Comparison of ENCODE assay signal across 16 mouse cellular contexts in genomic region chr9:121867632-121868031, GRCm38 (mm10). TPM values are rescaled to one million over a fixed set of nuclear protein-coding genes. Genes with fewer than 3 reads are reported as not detected.
DNase-seq lines count a peak whose midpoint lies in the region; ATAC-seq and TF ChIP-seq lines count a peak whose summit lies in the region.
"Had no signal": no experiment of that assay in that cellular context is flagged by ENCODE, and none has a peak within 500 bp of the region (broad histone marks: within the 10 kb centered on the region; RNA-seq: fewer than 3 reads in every experiment).

No protein-coding gene starts in this region.

- H3K4me1 ChIP-seq in forebrain, embryonic 11.5 days (replicated peaks; ENCODE audit: control insufficient read depth, insufficient read depth, low read length) = no peaks in the 10 kb centered on the region
- H3K4me1 ChIP-seq in forebrain, postnatal 0 days (ENCODE audit: insufficient read depth) = no peaks in the 10 kb centered on the region
- peaks cover 3% of the 10 kb centered on the region; the same call in 1 of the 2 replicates for H3K4me1 ChIP-seq in kidney, embryonic 15.5 days
- H3K4me1 ChIP-seq in kidney, postnatal 0 days (replicated peaks; ENCODE audit: insufficient read depth, low read length) = no peaks in the 10 kb centered on the region
- peaks cover 19% of the 10 kb centered on the region; the same call in 1 of the 2 replicates for H3K4me1 ChIP-seq in small intestine, adult 2 months (ENCODE audit: control insufficient read depth, insufficient read depth, insufficient read length, low read length)

- WGBS in forebrain, embryonic 11.5 days = 91% methylated on average over 6 of the region's 6 CpGs
- WGBS in forebrain, postnatal 0 days = 90% methylated on average over 6 of the region's 6 CpGs
- 80% methylated on average over 6 of the region's 6 CpGs for WGBS in kidney, embryonic 15.5 days
- whole genome bisulfite sequencing in kidney, postnatal 0 days = 73% methylated on average over 6 of the region's 6 CpGs
- 72% methylated on average over 6 of the region's 6 CpGs for WGBS in small intestine, adult 2 months

- no peak overlapping the region for H3K9ac ChIP-seq in forebrain, embryonic 11.5 days (ENCODE audit: low read length)
- H3K9ac ChIP-seq in forebrain, postnatal 0 days = no peak overlapping the region
- H3K9ac ChIP-seq in kidney, embryonic 15.5 days = no peak overlapping the region
- no peak overlapping the region for H3K9ac ChIP-seq in kidney, postnatal 0 days (ENCODE audit: low read depth, low read length)
- H3K9ac ChIP-seq: forebrain, embryonic 15.5 days had no signal

- no peak for ATAC-seq in forebrain, embryonic 11.5 days (replicated peaks; ENCODE audit: low FRiP score)
- ATAC-seq in forebrain, postnatal 0 days = no peak
- ATAC-seq in kidney, embryonic 15.5 days (replicated peaks; ENCODE audit: low FRiP score) = no peak; the same call in 1 of the 2 replicates
- ATAC-seq in kidney, postnatal 0 days (replicated peaks; ENCODE audit: low FRiP score, low read depth) = no peak
- ATAC-seq: forebrain, embryonic 15.5 days had no signal

- no peak overlapping the region for H3K27ac ChIP-seq in forebrain, embryonic 11.5 days (ENCODE audit: low read depth, low read length)
- H3K27ac ChIP-seq in forebrain, postnatal 0 days (ENCODE audit: low read depth, low read length) = no peak overlapping the region
- 0 out of 2 replicates have a peak overlapping the region, but pooled peaks have one; percentile 15 for H3K27ac ChIP-seq in kidney, embryonic 15.5 days
- H3K27ac ChIP-seq in kidney, postnatal 0 days = peak overlapping the region; percentile 27
- H3K27ac ChIP-seq in small intestine, adult 2 months (ENCODE audit: insufficient read depth, low read depth, low read length) = 0 out of 2 replicates have a peak overlapping the region, but pooled peaks have one; percentile 7
- H3K27ac ChIP-seq: forebrain, embryonic 15.5 days had no signal

- no peak overlapping the region for H3K4me2 ChIP-seq in forebrain, embryonic 11.5 days (ENCODE audit: low read depth, low read length, severe bottlenecking)
- no peak overlapping the region for H3K4me2 ChIP-seq in forebrain, postnatal 0 days (ENCODE audit: low read depth)
- H3K4me2 ChIP-seq in kidney, embryonic 15.5 days = no peak overlapping the region
- no peak overlapping the region for H3K4me2 ChIP-seq in kidney, postnatal 0 days (ENCODE audit: low read length)
- H3K4me2 ChIP-seq: forebrain, embryonic 15.5 days had no signal

- H3K9me3 ChIP-seq in forebrain, embryonic 11.5 days (ENCODE audit: control insufficient read depth, low read length) = no peaks in the 10 kb centered on the region
- H3K9me3 ChIP-seq in forebrain, postnatal 0 days (ENCODE audit: low read length) = no peaks in the 10 kb centered on the region
- H3K9me3 ChIP-seq in kidney, embryonic 15.5 days (replicated peaks) = no peaks in the 10 kb centered on the region
- no peaks in the 10 kb centered on the region for H3K9me3 ChIP-seq in kidney, postnatal 0 days (replicated peaks; ENCODE audit: low read length)
- H3K9me3 ChIP-seq: forebrain, embryonic 15.5 days; megakaryocyte, embryonic 14.5 days had no signal

- TF ChIP-seq CTCF in forebrain, postnatal 0 days (IDR thresholded peaks at IDR 0.05; ENCODE audit: low read depth) = no peak
- no peak for TF ChIP-seq CTCF in kidney, postnatal 0 days (IDR thresholded peaks at IDR 0.05; ENCODE audit: low read depth)
- TF ChIP-seq CTCF in small intestine, adult 2 months (IDR thresholded peaks at IDR 0.05; ENCODE audit: extremely low read depth, insufficient read length, insufficient replicate concordance, low read depth, low read length) = no peak

- TF ChIP-seq POLR2A in small intestine, adult 2 months (IDR thresholded peaks at IDR 0.05; ENCODE audit: low read depth, low read length) = no peak

- H3K4me3 ChIP-seq in forebrain, embryonic 11.5 days (ENCODE audit: low read depth, low read length) = no peak overlapping the region
- H3K4me3 ChIP-seq in forebrain, postnatal 0 days (ENCODE audit: low read depth, low read length) = no peak overlapping the region
- no peak overlapping the region for H3K4me3 ChIP-seq in kidney, embryonic 15.5 days (replicated peaks)
- H3K4me3 ChIP-seq in kidney, postnatal 0 days (replicated peaks; ENCODE audit: low read depth, low read length) = no peak overlapping the region
- no peak overlapping the region for H3K4me3 ChIP-seq in small intestine, adult 2 months (ENCODE audit: low read depth, low read length)
- H3K4me3 ChIP-seq: forebrain, embryonic 15.5 days; megakaryocyte, embryonic 14.5 days had no signal

- no peaks in the 10 kb centered on the region for H3K27me3 ChIP-seq in forebrain, embryonic 11.5 days (ENCODE audit: control insufficient read depth, insufficient read depth, low read length)
- H3K27me3 ChIP-seq in forebrain, postnatal 0 days (ENCODE audit: insufficient read depth, low read length) = no peaks in the 10 kb centered on the region
- H3K27me3 ChIP-seq in kidney, embryonic 15.5 days = 0 out of 2 replicates have a peak, but pooled peaks cover 3% of the 10 kb centered on the region
- no peaks in the 10 kb centered on the region for H3K27me3 ChIP-seq in kidney, postnatal 0 days (ENCODE audit: insufficient read depth, low read length)
- no peaks in the 10 kb centered on the region; the same call in 1 of the 2 replicates for H3K27me3 ChIP-seq in small intestine, adult 2 months (ENCODE audit: control insufficient read depth, insufficient read depth, low read length)
- H3K27me3 ChIP-seq: forebrain, embryonic 15.5 days had no signal

- H3K36me3 ChIP-seq in forebrain, embryonic 11.5 days (ENCODE audit: control insufficient read depth, insufficient read depth, low read length) = no peaks in the 10 kb centered on the region
- H3K36me3 ChIP-seq in forebrain, postnatal 0 days (ENCODE audit: insufficient read depth) = no peaks in the 10 kb centered on the region
- H3K36me3 ChIP-seq in kidney, embryonic 15.5 days = no peaks in the 10 kb centered on the region
- no peaks in the 10 kb centered on the region for H3K36me3 ChIP-seq in kidney, postnatal 0 days (ENCODE audit: insufficient read depth, low read length)
- no peaks in the 10 kb centered on the region for H3K36me3 ChIP-seq in small intestine, adult 2 months (ENCODE audit: control insufficient read depth, insufficient read depth, low read length)
- H3K36me3 ChIP-seq: forebrain, embryonic 15.5 days had no signal

- peak; percentile 10 for DNase-seq in forebrain, embryonic 11.5 days (ENCODE audit: low spot score)
- DNase-seq in forebrain, postnatal 0 days = no peak
- DNase-seq in kidney, adult 18-20 months = no peak
- peak; percentile 80 for DNase-seq in kidney, postnatal 0 days (ENCODE audit: low spot score)
- DNase-seq in embryo, embryonic 9.5 days (ENCODE audit: extremely low spot score) = no peak
- no peak for DNase-seq in c-Kit-positive CD71-positive TER-119-positive erythroid progenitor cells, embryonic 14.5 days (ENCODE audit: low spot score)
- DNase-seq: adrenal gland, postnatal 25 days; gastrocnemius, postnatal 10 days; liver had no signal

RNA-seq across cellular contexts. Expression of gene Higd1a, which starts 9.5 kb away (rescaled TPM):
- polyA plus RNA-seq in forebrain, embryonic 11.5 days (2014; fragmentation: Nextera tagmentation; extraction: Ambion mirVana) = 170 and 184 TPM in 2 replicates
- total RNA-seq in forebrain, postnatal 0 days (2014; rRNA removed) = 35.1 and 35.9 TPM in 2 replicates
- polyA plus RNA-seq in forebrain, postnatal 0 days (2015; fragmentation: Nextera tagmentation; extraction: Ambion mirVana) = 134 and 146 TPM in 2 replicates
- 151 and 153 TPM in 2 replicates for polyA plus RNA-seq in kidney, embryonic 15.5 days (2015; fragmentation: Nextera tagmentation; extraction: Ambion mirVana)
- polyA plus RNA-seq in kidney, postnatal 0 days (2015; fragmentation: Nextera tagmentation; extraction: Ambion mirVana) = 148 and 151 TPM in 2 replicates
- polyA plus RNA-seq in small intestine, adult 2 months (2012; rRNA removed) = 7.0 and 11.4 TPM in 2 replicates

RNA-seq across cellular contexts. Expression of gene Ccdc13, which starts 28.4 kb away (rescaled TPM):
- 2.6 and 2.7 TPM in 2 replicates for polyA plus RNA-seq in forebrain, embryonic 11.5 days (2014; fragmentation: Nextera tagmentation; extraction: Ambion mirVana)
- 4.3 and 5.2 TPM in 2 replicates for total RNA-seq in forebrain, postnatal 0 days (2014; rRNA removed)
- 3.6 and 4.7 TPM in 2 replicates for polyA plus RNA-seq in forebrain, postnatal 0 days (2015; fragmentation: Nextera tagmentation; extraction: Ambion mirVana)
- 0.47 and 0.53 TPM in 2 replicates for polyA plus RNA-seq in kidney, embryonic 15.5 days (2015; fragmentation: Nextera tagmentation; extraction: Ambion mirVana)
- 0.23 and 0.25 TPM in 2 replicates for polyA plus RNA-seq in kidney, postnatal 0 days (2015; fragmentation: Nextera tagmentation; extraction: Ambion mirVana)
- polyA plus RNA-seq in small intestine, adult 2 months (2012; rRNA removed) = 0.65 TPM in 1 of 2 replicates, not detected in the other
- total RNA-seq: common myeloid progenitor, adult 5-6 weeks had no signal

RNA-seq across cellular contexts. Expression of gene Ackr2, which starts 30.5 kb away (rescaled TPM):
- polyA plus RNA-seq in forebrain, embryonic 11.5 days (2014; fragmentation: Nextera tagmentation; extraction: Ambion mirVana) = 0.97 and 1.4 TPM in 2 replicates
- 2.1 TPM in 2 replicates for total RNA-seq in forebrain, postnatal 0 days (2014; rRNA removed)
- polyA plus RNA-seq in forebrain, postnatal 0 days (2015; fragmentation: Nextera tagmentation; extraction: Ambion mirVana) = 0.84 and 1.4 TPM in 2 replicates
- 0.40 and 0.57 TPM in 2 replicates for polyA plus RNA-seq in kidney, embryonic 15.5 days (2015; fragmentation: Nextera tagmentation; extraction: Ambion mirVana)
- polyA plus RNA-seq in kidney, postnatal 0 days (2015; fragmentation: Nextera tagmentation; extraction: Ambion mirVana) = 0.79 and 0.97 TPM in 2 replicates
- polyA plus RNA-seq in small intestine, adult 2 months (2012; rRNA removed) = 0.42 and 1.4 TPM in 2 replicates
- total RNA-seq: common myeloid progenitor, adult 5-6 weeks had no signal

RNA-seq across cellular contexts. Expression of gene Cyp8b1, which starts 48.5 kb away (rescaled TPM):
- polyA plus RNA-seq in forebrain, embryonic 11.5 days (2014; fragmentation: Nextera tagmentation; extraction: Ambion mirVana) = not detected in 2 replicates
- total RNA-seq in forebrain, postnatal 0 days (2014; rRNA removed) = not detected in 2 replicates
- polyA plus RNA-seq in forebrain, postnatal 0 days (2015; fragmentation: Nextera tagmentation; extraction: Ambion mirVana) = not detected in 2 replicates
- 0.10 TPM in 1 of 2 replicates, not detected in the other for polyA plus RNA-seq in kidney, embryonic 15.5 days (2015; fragmentation: Nextera tagmentation; extraction: Ambion mirVana)
- polyA plus RNA-seq in kidney, postnatal 0 days (2015; fragmentation: Nextera tagmentation; extraction: Ambion mirVana) = not detected in 2 replicates
- not detected in 2 replicates for polyA plus RNA-seq in small intestine, adult 2 months (2012; rRNA removed)
- total RNA-seq: common myeloid progenitor, adult 5-6 weeks; gastrocnemius, postnatal 10 days; left cerebral cortex, adult 18-20 months had no signal
- polyA plus RNA-seq: forebrain, embryonic 15.5 days; hindbrain, embryonic 11.5 days had no signal

Comparison
In these comparisons a context has a peak if more than half of its experiments do, and no peak if none do; other contexts are left out.
1. DNase-seq: peak in forebrain, embryonic 11.5 days (single experiment) and kidney, postnatal 0 days (single experiment); none in forebrain, postnatal 0 days (single experiment), kidney, adult 18-20 months (single experiment), embryo, embryonic 9.5 days (single experiment) and c-Kit-positive CD71-positive TER-119-positive erythroid progenitor cells, embryonic 14.5 days (single experiment).
2. H3K27ac ChIP-seq: peak in kidney, embryonic 15.5 days (single experiment), kidney, postnatal 0 days (single experiment) and small intestine, adult 2 months (single experiment); none in forebrain, embryonic 11.5 days (single experiment) and forebrain, postnatal 0 days (single experiment).
3. RNA of gene Higd1a, which starts 9.5 kb away (polyA plus RNA-seq): 170 to 184 TPM in forebrain, embryonic 11.5 days, 151 to 153 TPM in kidney, embryonic 15.5 days, 148 to 151 TPM in kidney, postnatal 0 days and 134 to 146 TPM in forebrain, postnatal 0 days; 7.0 to 11.4 TPM in small intestine, adult 2 months; every median in the first group is over 10 times any median in the second.